Mouse (Mus musculus): ENCODE data around the gene Polr3b. TPM values are rescaled to one million over a fixed set of nuclear protein-coding genes. Genes with fewer than 3 reads are reported as not detected.
A peak's percentile ranks its signal among the peaks of the same experiment; 100 is the strongest.

Polr3b gene
- polyA plus RNA-seq (2016; fragmentation: Nextera tagmentation; extraction: Ambion mirVana), result 15.6 and 15.8 TPM in 2 replicates

- Histone ChIP-seq H3K4me3 (peak within 1 kb of the TSS; percentile 77), H3K4me1 (peaks cover 12% of the 10 kb centered on the region; the same call in 1 of the 2 replicates), H3K27me3 (ENCODE audit: insufficient read depth, poor library complexity, severe bottlenecking) (no peaks in the 10 kb centered on the region), H3K9me3 (no peaks in the 10 kb centered on the region), H3K27ac (peak within 1 kb of the TSS; percentile 94), H3K36me3 (0 out of 2 replicates have a peak, but pooled peaks cover 3% of the 10 kb centered on the region)
- 7% methylated on average over 53 of the region's 53 CpGs for WGBS
- peak; percentile 97 for DNase-seq (ENCODE audit: low spot score)
Observed at GRCm38 (mm10) chr10:84621826-84622790, at the start of gene Polr3b. Gene Polr3b, plus strand, starts transcription at chr10:84622292.

GRCm38 (mm10) chr10:84573671-84574420, 48.2 kb upstream of the Polr3b start:
- Histone ChIP-seq H3K9me3 (no peaks in the 10 kb centered on the region), H3K27ac (no peak overlapping the region), H3K4me1 (peaks cover 18% of the 10 kb centered on the region), H3K4me3 (no peak overlapping the region), H3K27me3 (ENCODE audit: insufficient read depth, poor library complexity, severe bottlenecking) (no peaks in the 10 kb centered on the region; the same call in 1 of the 2 replicates), H3K36me3 (no peaks in the 10 kb centered on the region)
- WGBS, result 59% methylated on average over 5 of the region's 5 CpGs
- no peak for DNase-seq (ENCODE audit: low spot score)

- peak overlapping the region; percentile 96 for H3K4me3 ChIP-seq
- peaks cover 18% of the 10 kb centered on the region for H3K4me1 ChIP-seq
- peak overlapping the region; percentile 96 for H3K27ac ChIP-seq
- peak; percentile 94 for DNase-seq (ENCODE audit: low spot score)
- no peaks in the 10 kb centered on the region for H3K36me3 ChIP-seq
- no peaks in the 10 kb centered on the region for H3K9me3 ChIP-seq
- under 1% methylated on average over 14 of the region's 14 CpGs for WGBS
- H3K27me3 ChIP-seq (ENCODE audit: insufficient read depth, poor library complexity, severe bottlenecking), result no peaks in the 10 kb centered on the region; the same call in 1 of the 2 replicates
Observed at GRCm38 (mm10) chr10:84576029-84576394, 46.1 kb upstream of the Polr3b start.

GRCm38 (mm10) chr10:84576395-84577070, 45.6 kb upstream of the Polr3b start, which contains the start of gene Tcp11l2:
Gene Tcp11l2, plus strand, starts transcription at chr10:84576626.
- DNase-seq (ENCODE audit: low spot score), result peak; percentile 97
- H3K4me3 ChIP-seq, result peak within 1 kb of the TSS; percentile 96
- no peaks in the 10 kb centered on the region for H3K9me3 ChIP-seq
- no peaks in the 10 kb centered on the region for H3K36me3 ChIP-seq
- H3K27ac ChIP-seq, result peak within 1 kb of the TSS; percentile 96
- no peaks in the 10 kb centered on the region; the same call in 1 of the 2 replicates for H3K27me3 ChIP-seq (ENCODE audit: insufficient read depth, poor library complexity, severe bottlenecking)
- WGBS, result under 1% methylated on average over 46 of the region's 46 CpGs
- H3K4me1 ChIP-seq, result peaks cover 19% of the 10 kb centered on the region

GRCm38 (mm10) chr10:84577071-84577727, 44.9 kb upstream of the Polr3b start:
- peak; percentile 87 for DNase-seq (ENCODE audit: low spot score)
- peaks cover 26% of the 10 kb centered on the region for H3K4me1 ChIP-seq
- H3K36me3 ChIP-seq, result no peaks in the 10 kb centered on the region
- peak overlapping the region; percentile 96 for H3K27ac ChIP-seq
- no peaks in the 10 kb centered on the region; the same call in 1 of the 2 replicates for H3K27me3 ChIP-seq (ENCODE audit: insufficient read depth, poor library complexity, severe bottlenecking)
- 3% methylated on average over 38 of the region's 38 CpGs for WGBS
- no peaks in the 10 kb centered on the region for H3K9me3 ChIP-seq
- H3K4me3 ChIP-seq, result peak overlapping the region; percentile 96

GRCm38 (mm10) chr10:84578738-84579137, 43.4 kb upstream of the Polr3b start:
- Histone ChIP-seq H3K27me3 (ENCODE audit: insufficient read depth, poor library complexity, severe bottlenecking) (no peaks in the 10 kb centered on the region; the same call in 1 of the 2 replicates), H3K27ac (no peak overlapping the region), H3K9me3 (no peaks in the 10 kb centered on the region), H3K4me3 (no peak overlapping the region), H3K4me1 (peaks cover 27% of the 10 kb centered on the region), H3K36me3 (no peaks in the 10 kb centered on the region)
- no peak for DNase-seq (ENCODE audit: low spot score)
- WGBS, result 68% methylated on average over 10 of the region's 10 CpGs

- H3K4me1 ChIP-seq, result peaks cover 31% of the 10 kb centered on the region
- H3K27me3 ChIP-seq (ENCODE audit: insufficient read depth, poor library complexity, severe bottlenecking), result no peaks in the 10 kb centered on the region; the same call in 1 of the 2 replicates
- no peak for DNase-seq (ENCODE audit: low spot score)
- WGBS, result 69% methylated on average over 2 of the region's 2 CpGs
- H3K4me3 ChIP-seq, result no peak overlapping the region
- H3K36me3 ChIP-seq, result no peaks in the 10 kb centered on the region
- H3K27ac ChIP-seq, result no peak overlapping the region
- no peaks in the 10 kb centered on the region for H3K9me3 ChIP-seq
Observed at GRCm38 (mm10) chr10:84579527-84579926, 42.6 kb upstream of the Polr3b start.

GRCm38 (mm10) chr10:84581191-84581590, 40.9 kb upstream of the Polr3b start:
- DNase-seq (ENCODE audit: low spot score), result no peak
- H3K27ac ChIP-seq, result no peak overlapping the region
- peaks cover 36% of the 10 kb centered on the region for H3K4me1 ChIP-seq
- no peaks in the 10 kb centered on the region for H3K9me3 ChIP-seq
- H3K36me3 ChIP-seq, result no peaks in the 10 kb centered on the region
- WGBS, result 40% methylated on average over 8 of the region's 8 CpGs
- no peak overlapping the region for H3K4me3 ChIP-seq
- H3K27me3 ChIP-seq (ENCODE audit: insufficient read depth, poor library complexity, severe bottlenecking), result no peaks in the 10 kb centered on the region; the same call in 1 of the 2 replicates

- no peak overlapping the region for H3K27ac ChIP-seq
- no peaks in the 10 kb centered on the region for H3K36me3 ChIP-seq
- no peak for DNase-seq (ENCODE audit: low spot score)
- H3K4me3 ChIP-seq, result no peak overlapping the region
- no peaks in the 10 kb centered on the region for H3K9me3 ChIP-seq
- H3K4me1 ChIP-seq, result peaks cover 31% of the 10 kb centered on the region
- H3K27me3 ChIP-seq (ENCODE audit: insufficient read depth, poor library complexity, severe bottlenecking), result no peaks in the 10 kb centered on the region; the same call in 1 of the 2 replicates
- 61% methylated on average over 7 of the region's 7 CpGs for WGBS
Observed at GRCm38 (mm10) chr10:84582236-84582635, 39.9 kb upstream of the Polr3b start.

- Histone ChIP-seq H3K27ac (peak overlapping the region; percentile 10; the same call in 1 of the 2 replicates), H3K9me3 (no peaks in the 10 kb centered on the region), H3K36me3 (no peaks in the 10 kb centered on the region), H3K4me1 (peaks cover 21% of the 10 kb centered on the region), H3K27me3 (ENCODE audit: insufficient read depth, poor library complexity, severe bottlenecking) (no peaks in the 10 kb centered on the region; the same call in 1 of the 2 replicates), H3K4me3 (0 out of 2 replicates have a peak overlapping the region, but pooled peaks have one; percentile 8)
- 39% methylated on average over 11 of the region's 11 CpGs for WGBS
- no peak for DNase-seq (ENCODE audit: low spot score)
Observed at GRCm38 (mm10) chr10:84584451-84585293, 37.4 kb upstream of the Polr3b start.

GRCm38 (mm10) chr10:84585294-84585650, 36.8 kb upstream of the Polr3b start:
- no peaks in the 10 kb centered on the region for H3K9me3 ChIP-seq
- no peak overlapping the region for H3K4me3 ChIP-seq
- no peak overlapping the region for H3K27ac ChIP-seq
- peaks cover 21% of the 10 kb centered on the region for H3K4me1 ChIP-seq
- no peaks in the 10 kb centered on the region; the same call in 1 of the 2 replicates for H3K36me3 ChIP-seq
- no peak for DNase-seq (ENCODE audit: low spot score)
- no peaks in the 10 kb centered on the region for H3K27me3 ChIP-seq (ENCODE audit: insufficient read depth, poor library complexity, severe bottlenecking)
- 66% methylated on average over 2 of the region's 2 CpGs for WGBS

Data from heart, embryonic 10.5 days (tissue).